ENCODE assay signal across 27 mouse cellular contexts in genomic region chr6:38719229-38719628, GRCm38 (mm10). TPM values are rescaled to one million over a fixed set of nuclear protein-coding genes. Genes with fewer than 3 reads are reported as not detected.
DNase-seq lines count a peak whose midpoint lies in the region; ATAC-seq and TF ChIP-seq lines count a peak whose summit lies in the region.
"Had no signal": no experiment of that assay in that cellular context is flagged by ENCODE, and none has a peak within 500 bp of the region (broad histone marks: within the 10 kb centered on the region; RNA-seq: fewer than 3 reads in every experiment).

No protein-coding gene starts in this region.

- H3K9me3 ChIP-seq in forebrain, embryonic 14.5 days (replicated peaks; ENCODE audit: control insufficient read depth, low read length), result no peaks in the 10 kb centered on the region
- H3K9me3 ChIP-seq in forebrain, embryonic 15.5 days, result no peaks in the 10 kb centered on the region
- no peaks in the 10 kb centered on the region for H3K9me3 ChIP-seq in hindbrain, embryonic 12.5 days (replicated peaks)
- H3K9me3 ChIP-seq in hindbrain, embryonic 14.5 days (ENCODE audit: control insufficient read depth, low read length), result no peaks in the 10 kb centered on the region
- H3K9me3 ChIP-seq: embryonic facial prominence, embryonic 10.5 days; embryonic facial prominence, embryonic 13.5 days; G1E; hindbrain, embryonic 10.5 days had no signal

- no peak overlapping the region for H3K9ac ChIP-seq in forebrain, embryonic 14.5 days (ENCODE audit: low read length)
- H3K9ac ChIP-seq in forebrain, embryonic 15.5 days (replicated peaks), result no peak overlapping the region
- no peak overlapping the region for H3K9ac ChIP-seq in hindbrain, embryonic 12.5 days
- no peak overlapping the region for H3K9ac ChIP-seq in hindbrain, embryonic 14.5 days
- H3K9ac ChIP-seq: embryonic facial prominence, embryonic 13.5 days had no signal

- no peak overlapping the region for H3K27ac ChIP-seq in forebrain, embryonic 14.5 days (ENCODE audit: low read depth, low read length)
- H3K27ac ChIP-seq in forebrain, embryonic 15.5 days (replicated peaks), result no peak overlapping the region
- no peak overlapping the region for H3K27ac ChIP-seq in hindbrain, embryonic 12.5 days
- no peak overlapping the region for H3K27ac ChIP-seq in hindbrain, embryonic 14.5 days
- H3K27ac ChIP-seq: embryonic facial prominence, embryonic 10.5 days; embryonic facial prominence, embryonic 13.5 days; hindbrain, embryonic 10.5 days; hindbrain, postnatal 0 days had no signal

- no peaks in the 10 kb centered on the region for H3K27me3 ChIP-seq in forebrain, embryonic 14.5 days (replicated peaks; ENCODE audit: control insufficient read depth, insufficient read depth, low read length)
- no peaks in the 10 kb centered on the region for H3K27me3 ChIP-seq in forebrain, embryonic 15.5 days
- H3K27me3 ChIP-seq in hindbrain, embryonic 12.5 days, result no peaks in the 10 kb centered on the region
- H3K27me3 ChIP-seq in hindbrain, embryonic 14.5 days (ENCODE audit: control insufficient read depth, insufficient read depth, low read length), result no peaks in the 10 kb centered on the region
- H3K27me3 ChIP-seq: CH12.LX; embryonic facial prominence, embryonic 13.5 days had no signal

- WGBS in forebrain, embryonic 14.5 days, result 23% methylated on average over 6 of the region's 6 CpGs
- 28% methylated on average over 6 of the region's 6 CpGs for WGBS in forebrain, embryonic 15.5 days
- WGBS in hindbrain, embryonic 12.5 days, result 53% methylated on average over 6 of the region's 6 CpGs
- WGBS in hindbrain, embryonic 14.5 days, result 24% methylated on average over 6 of the region's 6 CpGs

- ATAC-seq in forebrain, embryonic 14.5 days, result no peak
- no peak for ATAC-seq in forebrain, embryonic 15.5 days (replicated peaks)
- ATAC-seq in hindbrain, embryonic 12.5 days (ENCODE audit: low FRiP score), result peak; percentile 69; the same call in 1 of the 2 replicates
- no peak for ATAC-seq in hindbrain, embryonic 14.5 days (ENCODE audit: low FRiP score)
- ATAC-seq: hindbrain, postnatal 0 days; inflammation-experienced regulatory T-cells, adult 6 months; intestine, embryonic 16.5 days had no signal

- no peak for TF ChIP-seq CTCF in brain, embryonic 14.5 days (IDR thresholded peaks at IDR 0.05; ENCODE audit: borderline replicate concordance, extremely low read depth, insufficient read depth, insufficient read length)

- H3K4me2 ChIP-seq in forebrain, embryonic 14.5 days (ENCODE audit: low read length), result no peak overlapping the region
- no peak overlapping the region for H3K4me2 ChIP-seq in forebrain, embryonic 15.5 days (replicated peaks)
- H3K4me2 ChIP-seq in hindbrain, embryonic 12.5 days (replicated peaks), result no peak overlapping the region
- H3K4me2 ChIP-seq in hindbrain, embryonic 14.5 days (replicated peaks), result no peak overlapping the region
- H3K4me2 ChIP-seq: embryonic facial prominence, embryonic 13.5 days; heart, embryonic 11.5 days had no signal

- H3K36me3 ChIP-seq in forebrain, embryonic 14.5 days (ENCODE audit: control insufficient read depth, insufficient read depth, low read length), result peaks cover 74% of the 10 kb centered on the region
- H3K36me3 ChIP-seq in forebrain, embryonic 15.5 days, result peaks cover 67% of the 10 kb centered on the region
- peaks cover 70% of the 10 kb centered on the region for H3K36me3 ChIP-seq in hindbrain, embryonic 12.5 days
- H3K36me3 ChIP-seq in hindbrain, embryonic 14.5 days (replicated peaks; ENCODE audit: control insufficient read depth, insufficient read depth), result peaks cover 77% of the 10 kb centered on the region

- H3K4me1 ChIP-seq in forebrain, embryonic 14.5 days (ENCODE audit: control insufficient read depth, insufficient read depth, low read length), result no peaks in the 10 kb centered on the region
- H3K4me1 ChIP-seq in forebrain, embryonic 15.5 days, result no peaks in the 10 kb centered on the region
- H3K4me1 ChIP-seq in hindbrain, embryonic 12.5 days, result peaks cover 4% of the 10 kb centered on the region; the same call in 1 of the 2 replicates
- no peaks in the 10 kb centered on the region for H3K4me1 ChIP-seq in hindbrain, embryonic 14.5 days (replicated peaks; ENCODE audit: control insufficient read depth, insufficient read depth, low read length)
- H3K4me1 ChIP-seq: embryonic facial prominence, embryonic 13.5 days had no signal

- peak; percentile 11 for DNase-seq in forebrain, embryonic 14.5 days (ENCODE audit: low spot score)
- no peak for DNase-seq in hindbrain, embryonic 14.5 days (ENCODE audit: low spot score)
- peak; percentile 37 for DNase-seq in brain, embryonic 14.5 days (ENCODE audit: low read depth)
- DNase-seq in heart, postnatal 36 days, result no peak
- no peak for DNase-seq in heart, adult 18-20 months
- DNase-seq: adrenal gland, adult 2 months; adrenal gland, postnatal 14 days; B cell, adult 2 months; cerebellum, adult 11-12 months; cerebellum, adult 8-10 months; cerebellum, postnatal 10 days; cerebellum, postnatal 36 days; embryo, embryonic 11 days; gastrocnemius, postnatal 25 days; kidney, adult 18-20 months had no signal

- no peak for TF ChIP-seq POLR2A in brain, embryonic 14.5 days (IDR thresholded peaks at IDR 0.05; ENCODE audit: borderline replicate concordance, extremely low read depth, insufficient read depth, insufficient read length, poor library complexity, severe bottlenecking)

- H3K4me3 ChIP-seq in forebrain, embryonic 14.5 days (ENCODE audit: low read depth, low read length), result no peak overlapping the region
- H3K4me3 ChIP-seq in forebrain, embryonic 15.5 days, result no peak overlapping the region
- no peak overlapping the region for H3K4me3 ChIP-seq in hindbrain, embryonic 12.5 days
- no peak overlapping the region for H3K4me3 ChIP-seq in hindbrain, embryonic 14.5 days (replicated peaks; ENCODE audit: low read length)
- H3K4me3 ChIP-seq: embryonic facial prominence, embryonic 10.5 days; embryonic facial prominence, embryonic 13.5 days; erythroblast, embryonic 14.5 days; hindbrain, embryonic 10.5 days had no signal

- intact Hi-C loops in heart, postnatal 36 days (cut with DNase I), result no loop called here

RNA-seq across cellular contexts. Expression of gene Clec2l, which starts 56.4 kb away (rescaled TPM):
- polyA plus RNA-seq in forebrain, embryonic 14.5 days (2014; fragmentation: Nextera tagmentation; extraction: Ambion mirVana), result 8.8 and 9.3 TPM in 2 replicates
- polyA plus RNA-seq in forebrain, embryonic 15.5 days (2015; fragmentation: Nextera tagmentation; extraction: Ambion mirVana), result 8.6 and 14.4 TPM in 2 replicates
- polyA plus RNA-seq in hindbrain, embryonic 12.5 days (2016; fragmentation: Nextera tagmentation; extraction: Ambion mirVana), result 4.1 and 4.8 TPM in 2 replicates
- 22.3 and 25.2 TPM in 2 replicates for polyA plus RNA-seq in hindbrain, embryonic 14.5 days (2014; fragmentation: Nextera tagmentation; extraction: Ambion mirVana)
- polyA plus RNA-seq in brain, embryonic 14.5 days (2012; rRNA removed), result 40.3 and 41.3 TPM in 2 replicates
- 1 to 10 TPM; 1.5 to 1.7 TPM for total RNA-seq in heart, postnatal 36 days (2021)
- total RNA-seq in heart, adult 18-20 months (2021), result 1 to 10 TPM; 1.3 to 1.4 TPM
- total RNA-seq: G1E had no signal
- polyA plus RNA-seq: G1E had no signal

Comparison
In these comparisons a context has a peak if more than half of its experiments do, and no peak if none do; other contexts are left out.
1. DNase-seq: peak in forebrain, embryonic 14.5 days (single experiment) and brain, embryonic 14.5 days (single experiment); none in hindbrain, embryonic 14.5 days (single experiment), heart, postnatal 36 days (0 of 2) and heart, adult 18-20 months (0 of 2).